Mouse (Mus musculus) lung, embryonic 16.5 days (tissue): ENCODE results near the gene Lrrc49. TPM values are rescaled to one million over a fixed set of nuclear protein-coding genes. Genes with fewer than 3 reads are reported as not detected.

ENCODE experiments used
- ATAC-seq: fragments of 200-750 bp; cut with Nextera tagmentation; 2 replicates; pipeline ENCODE4 v1.8.0; 2017; ENCODE audit warnings: low read depth, mild to moderate bottlenecking, moderate library complexity
- H3K27ac ChIP-seq: fragments of 300-500 bp; sonication (generic); 2 replicates; pipeline ENCODE4 v1.5.1; 2014; ENCODE audit warnings: mild to moderate bottlenecking, control low read depth, low read length
- H3K27me3 ChIP-seq: fragments of 300-500 bp; sonication (generic); 2 replicates; pipeline ENCODE4 v1.6.1; 2014; ENCODE audit warnings: low read depth, low read length, mixed read lengths; ENCODE audit not compliant: control insufficient read depth, insufficient read depth
- H3K36me3 ChIP-seq: fragments of 300-500 bp; sonication (generic); 2 replicates; pipeline ENCODE4 v1.6.1; 2014; ENCODE audit warnings: low read length; ENCODE audit not compliant: control insufficient read depth, insufficient read depth
- H3K4me1 ChIP-seq: fragments of 300-500 bp; sonication (generic); replicated peaks from 2 replicates; pipeline ENCODE4 v1.6.1; 2014; ENCODE audit warnings: low read length, mixed read lengths; ENCODE audit not compliant: control insufficient read depth, insufficient read depth
- H3K4me2 ChIP-seq: fragments of 300-500 bp; sonication (generic); 2 replicates; pipeline ENCODE4 v1.6.1; 2014; ENCODE audit warnings: low read depth, low read length, control low read depth
- H3K4me3 ChIP-seq: fragments of 300-500 bp; sonication (generic); 2 replicates; pipeline ENCODE4 v1.5.1; 2014; ENCODE audit warnings: mild to moderate bottlenecking, low read length, control low read depth
- H3K9ac ChIP-seq: fragments of 300-500 bp; sonication (generic); 2 replicates; pipeline ENCODE4 v1.6.1; 2014; ENCODE audit warnings: low read length, control low read depth
- H3K9me3 ChIP-seq: fragments of 300-500 bp; sonication (generic); 2 replicates; pipeline ENCODE4 v1.6.1; 2016; ENCODE audit warnings: low read length; ENCODE audit not compliant: control insufficient read depth
- WGBS: fragments of 180-500 bp; shearing (Covaris S2); extraction: QIAGEN DNeasy Blood & Tissue Kit; methylation state at CpG from one replicate; pipeline ENCODE4 v1.1.7; 2014; 5-methylcytosine and 5-hydroxymethylcytosine counted together
- polyA plus RNA-seq: library from polyadenylated mRNA; unstranded; fragments of >200 nt; fragmentation: Nextera tagmentation; extraction: Ambion mirVana; gene quantifications from 2 replicates; pipeline ENCODE4 v1.2.1, GENCODE M21; 2015

Gene Lrrc49
- polyA plus RNA-seq, 1 experiment from 2014 or later, result 16.3 TPM

- Histone ChIP-seq H3K9me3 (no peaks in the 10 kb centered on the region), H3K9ac (no peak overlapping the region), H3K27me3 (no peaks in the 10 kb centered on the region), H3K27ac (no peak overlapping the region), H3K4me1 (no peaks in the 10 kb centered on the region), H3K4me3 (no peak overlapping the region), H3K4me2 (no peak overlapping the region), H3K36me3 (peaks cover 5% of the 10 kb centered on the region)
- no peak for ATAC-seq
- 60% methylated on average over 7 of the region's 7 CpGs for WGBS
Measured at GRCm38 (mm10) chr9:60595406-60595805, 92.6 kb downstream of the Lrrc49 start.

GRCm38 (mm10) chr9:60592974-60593373 lies 95.0 kb downstream of the Lrrc49 start:
- ATAC-seq, result no peak
- H3K36me3 ChIP-seq, result peaks cover 5% of the 10 kb centered on the region
- no peak overlapping the region for H3K4me2 ChIP-seq
- no peak overlapping the region for H3K4me3 ChIP-seq
- H3K9me3 ChIP-seq, result no peaks in the 10 kb centered on the region
- H3K9ac ChIP-seq, result no peak overlapping the region
- no peaks in the 10 kb centered on the region for H3K4me1 ChIP-seq
- 70% methylated on average over 6 of the region's 6 CpGs for WGBS
- 0 out of 2 replicates have a peak overlapping the region, but pooled peaks have one; percentile 1 for H3K27ac ChIP-seq
- H3K27me3 ChIP-seq, result no peaks in the 10 kb centered on the region

- H3K4me3 ChIP-seq, result no peak overlapping the region
- peaks cover 5% of the 10 kb centered on the region for H3K36me3 ChIP-seq
- 77% methylated on average over 5 of the region's 5 CpGs for WGBS
- H3K9ac ChIP-seq, result no peak overlapping the region
- no peak overlapping the region for H3K27ac ChIP-seq
- no peaks in the 10 kb centered on the region for H3K27me3 ChIP-seq
- H3K9me3 ChIP-seq, result no peaks in the 10 kb centered on the region
- ATAC-seq, result no peak
- H3K4me2 ChIP-seq, result no peak overlapping the region
- no peaks in the 10 kb centered on the region for H3K4me1 ChIP-seq
Measured at GRCm38 (mm10) chr9:60592363-60592762, 95.6 kb downstream of the Lrrc49 start.

GRCm38 (mm10) chr9:60590871-60591624 lies 96.9 kb downstream of the Lrrc49 start:
- no peaks in the 10 kb centered on the region for H3K27me3 ChIP-seq
- no peak overlapping the region for H3K4me3 ChIP-seq
- H3K4me2 ChIP-seq, result no peak overlapping the region
- ATAC-seq, result no peak
- H3K9me3 ChIP-seq, result no peaks in the 10 kb centered on the region
- peaks cover 5% of the 10 kb centered on the region for H3K36me3 ChIP-seq
- no peaks in the 10 kb centered on the region for H3K4me1 ChIP-seq
- WGBS, result 95% methylated on average over 8 of the region's 8 CpGs
- H3K27ac ChIP-seq, result no peak overlapping the region
- H3K9ac ChIP-seq, result no peak overlapping the region

- Histone ChIP-seq H3K27ac (no peak overlapping the region), H3K4me3 (no peak overlapping the region), H3K27me3 (no peaks in the 10 kb centered on the region), H3K9me3 (no peaks in the 10 kb centered on the region), H3K4me1 (no peaks in the 10 kb centered on the region), H3K9ac (no peak overlapping the region), H3K4me2 (no peak overlapping the region), H3K36me3 (peaks cover 6% of the 10 kb centered on the region)
- ATAC-seq, result no peak
- 83% methylated on average over 10 of the region's 10 CpGs for WGBS
Measured at GRCm38 (mm10) chr9:60588914-60589313, 99.0 kb downstream of the Lrrc49 start.

- Histone ChIP-seq H3K9ac (no peak overlapping the region), H3K4me2 (no peak overlapping the region), H3K9me3 (no peaks in the 10 kb centered on the region), H3K27ac (no peak overlapping the region), H3K36me3 (peaks cover 6% of the 10 kb centered on the region), H3K4me3 (no peak overlapping the region), H3K4me1 (no peaks in the 10 kb centered on the region), H3K27me3 (no peaks in the 10 kb centered on the region)
- 83% methylated on average over 3 of the region's 3 CpGs for WGBS
- no peak for ATAC-seq
Measured at GRCm38 (mm10) chr9:60586920-60587319, 101.0 kb downstream of the Lrrc49 start.

GRCm38 (mm10) chr9:60585206-60585605 lies 102.8 kb downstream of the Lrrc49 start:
- no peak for ATAC-seq
- no peak overlapping the region for H3K27ac ChIP-seq
- no peak overlapping the region for H3K4me2 ChIP-seq
- no peaks in the 10 kb centered on the region for H3K4me1 ChIP-seq
- no peak overlapping the region for H3K9ac ChIP-seq
- H3K9me3 ChIP-seq, result no peaks in the 10 kb centered on the region
- H3K4me3 ChIP-seq, result no peak overlapping the region
- 0 out of 2 replicates have a peak, but pooled peaks cover 2% of the 10 kb centered on the region for H3K36me3 ChIP-seq
- WGBS, result 87% methylated on average over 5 of the region's 5 CpGs
- no peaks in the 10 kb centered on the region for H3K27me3 ChIP-seq

- H3K27ac ChIP-seq, result no peak overlapping the region
- no peak for ATAC-seq
- H3K4me1 ChIP-seq, result no peaks in the 10 kb centered on the region
- WGBS, result 65% methylated on average over 7 of the region's 7 CpGs
- no peaks in the 10 kb centered on the region for H3K9me3 ChIP-seq
- H3K9ac ChIP-seq, result no peak overlapping the region
- no peak overlapping the region for H3K4me2 ChIP-seq
- H3K27me3 ChIP-seq, result no peaks in the 10 kb centered on the region
- 0 out of 2 replicates have a peak, but pooled peaks cover 2% of the 10 kb centered on the region for H3K36me3 ChIP-seq
- H3K4me3 ChIP-seq, result no peak overlapping the region
Measured at GRCm38 (mm10) chr9:60582553-60582952, 105.4 kb downstream of the Lrrc49 start.

- no peaks in the 10 kb centered on the region for H3K4me1 ChIP-seq
- H3K27ac ChIP-seq, result no peak overlapping the region
- H3K9ac ChIP-seq, result no peak overlapping the region
- no peaks in the 10 kb centered on the region for H3K9me3 ChIP-seq
- H3K4me2 ChIP-seq, result no peak overlapping the region
- no peaks in the 10 kb centered on the region for H3K36me3 ChIP-seq
- 77% methylated on average over 7 of the region's 7 CpGs for WGBS
- no peak overlapping the region for H3K4me3 ChIP-seq
- no peaks in the 10 kb centered on the region for H3K27me3 ChIP-seq
- ATAC-seq, result no peak
Measured at GRCm38 (mm10) chr9:60573011-60573410, 114.9 kb downstream of the Lrrc49 start.
